Mouse (Mus musculus) hindbrain, embryonic 16.5 days (tissue): ENCODE measurements at regions not wholly inside any gene's neighbourhood (a gene's known extent, or its start where the extent isn't known, plus 50 kb on each side); places are given as distances from the start of the nearest gene placed in this dataset.

ENCODE experiments used
- ATAC-seq: fragments of 200-750 bp; cut with Nextera tagmentation; 2 replicates; pipeline ENCODE4 v1.8.0; 2017; ENCODE audit warnings: moderate TSS enrichment, moderate library complexity
- H3K27ac ChIP-seq: fragments of 300-500 bp; sonication (generic); 2 replicates; pipeline ENCODE4 v1.5.1; 2014; ENCODE audit warnings: low read depth, mild to moderate bottlenecking, control low read depth, low read length, moderate library complexity
- H3K27me3 ChIP-seq: fragments of 300-500 bp; sonication (generic); replicated peaks from 2 replicates; pipeline ENCODE4 v1.6.1; 2014; ENCODE audit warnings: low read length; ENCODE audit not compliant: control insufficient read depth, insufficient read depth
- H3K36me3 ChIP-seq: fragments of 300-500 bp; sonication (generic); 2 replicates; pipeline ENCODE4 v1.6.1; 2014; ENCODE audit warnings: mild to moderate bottlenecking, low read length, moderate library complexity, mixed read lengths; ENCODE audit not compliant: control insufficient read depth, insufficient read depth
- H3K4me1 ChIP-seq: fragments of 300-500 bp; sonication (generic); 2 replicates; pipeline ENCODE4 v1.6.1; 2014; ENCODE audit warnings: low read depth, low read length; ENCODE audit not compliant: control insufficient read depth, insufficient read depth
- H3K4me2 ChIP-seq: fragments of 300-500 bp; sonication (generic); 2 replicates; pipeline ENCODE4 v1.6.1; 2014; ENCODE audit warnings: mild to moderate bottlenecking, low read length, control low read depth, moderate library complexity
- H3K4me3 ChIP-seq: fragments of 300-500 bp; sonication (generic); 2 replicates; pipeline ENCODE4 v1.5.1; 2014; ENCODE audit warnings: mild to moderate bottlenecking, low read length, control low read depth, moderate library complexity
- H3K9ac ChIP-seq: fragments of 300-500 bp; sonication (generic); 2 replicates; pipeline ENCODE4 v1.6.1; 2014; ENCODE audit warnings: low read depth, mild to moderate bottlenecking, control low read depth, low read length, moderate library complexity
- H3K9me3 ChIP-seq: fragments of 300-500 bp; sonication (generic); 2 replicates; pipeline ENCODE4 v1.6.1; 2014; ENCODE audit warnings: mild to moderate bottlenecking, low read length, moderate library complexity; ENCODE audit not compliant: control insufficient read depth
- WGBS: fragments of 180-500 bp; shearing (Covaris S2); extraction: QIAGEN DNeasy Blood & Tissue Kit; methylation state at CpG from one replicate; pipeline ENCODE4 v1.1.7; 2014; 5-methylcytosine and 5-hydroxymethylcytosine counted together

- no peak overlapping the region for H3K4me2 ChIP-seq
- no peaks in the 10 kb centered on the region; the same call in 1 of the 2 replicates for H3K36me3 ChIP-seq
- no peak for ATAC-seq
- 100% methylated on average over 1 of the region's 1 CpGs for WGBS
- H3K27ac ChIP-seq, result no peak overlapping the region
- no peak overlapping the region for H3K9ac ChIP-seq
- H3K4me1 ChIP-seq, result no peaks in the 10 kb centered on the region
- peaks cover 3% of the 10 kb centered on the region; the same call in 1 of the 2 replicates for H3K9me3 ChIP-seq
- no peak overlapping the region for H3K4me3 ChIP-seq
- H3K27me3 ChIP-seq, result no peaks in the 10 kb centered on the region
These were observed 554.6 kb downstream of the Sema5a start for GRCm38 (mm10) chr15:32799222-32799621.

GRCm38 (mm10) chr15:32810849-32811632 is 566.4 kb downstream of the Sema5a start:
- 82% methylated on average over 2 of the region's 2 CpGs for WGBS
- ATAC-seq, result no peak

GRCm38 (mm10) chr15:32839966-32840365 is 595.4 kb downstream of the Sema5a start:
- peak; percentile 73 for ATAC-seq
- no peak overlapping the region for H3K4me2 ChIP-seq
- no peaks in the 10 kb centered on the region for H3K36me3 ChIP-seq
- no peak overlapping the region for H3K27ac ChIP-seq
- no peak overlapping the region for H3K4me3 ChIP-seq
- H3K27me3 ChIP-seq, result no peaks in the 10 kb centered on the region
- WGBS, result 73% methylated on average over 1 of the region's 1 CpGs
- H3K9me3 ChIP-seq, result no peaks in the 10 kb centered on the region
- no peaks in the 10 kb centered on the region for H3K4me1 ChIP-seq
- H3K9ac ChIP-seq, result no peak overlapping the region

More at GRCm38 (mm10) chr15:32810849-32811632, 566.4 kb downstream of the Sema5a start:
- H3K4me3 ChIP-seq, result no peak overlapping the region
- H3K27me3 ChIP-seq, result no peaks in the 10 kb centered on the region
- H3K4me2 ChIP-seq, result no peak overlapping the region
- H3K27ac ChIP-seq, result no peak overlapping the region
- H3K9me3 ChIP-seq, result no peaks in the 10 kb centered on the region
- no peaks in the 10 kb centered on the region for H3K36me3 ChIP-seq
- H3K9ac ChIP-seq, result no peak overlapping the region
- H3K4me1 ChIP-seq, result no peaks in the 10 kb centered on the region
